Mouse (Mus musculus): ENCODE results near the gene Mtfmt. TPM values are rescaled to one million over a fixed set of nuclear protein-coding genes. Genes with fewer than 3 reads are reported as not detected.
A peak's percentile ranks its signal among the peaks of the same experiment; 100 is the strongest.

Mtfmt gene
- polyA plus RNA-seq, 1 experiment from 2014 or later = 15.3 TPM

DNA sequence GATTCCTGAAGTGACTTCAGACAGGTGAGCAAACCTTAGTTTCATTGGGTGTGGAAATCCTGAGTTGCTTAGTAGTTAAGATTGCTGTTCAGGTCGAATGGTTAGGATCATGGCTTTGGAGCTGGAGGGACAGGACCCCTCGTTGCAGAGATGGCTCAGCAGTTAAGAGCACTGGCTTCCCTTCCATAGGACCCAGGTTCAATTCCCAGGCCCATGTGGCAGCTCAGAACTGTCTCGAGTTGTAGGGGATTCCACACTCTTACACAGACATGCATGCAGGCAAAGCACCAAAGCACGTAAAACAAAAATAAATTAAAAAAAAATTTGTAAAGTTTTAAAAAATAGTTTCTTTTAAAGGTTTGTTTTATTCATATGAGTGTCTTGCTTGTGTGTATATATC, 371 bp upstream of the Mtfmt start:
- no peak overlapping the region for H3K4me3 ChIP-seq (ENCODE audit: low read depth, low read length)
- peaks cover 4% of the 10 kb centered on the region; the same call in 1 of the 2 replicates for H3K4me1 ChIP-seq (ENCODE audit: control insufficient read depth, insufficient read depth, low read length)
- no peaks in the 10 kb centered on the region for H3K36me3 ChIP-seq (ENCODE audit: control insufficient read depth, insufficient read depth, low read length)
- no peak overlapping the region for H3K4me2 ChIP-seq
- 75% methylated on average over 4 of the region's 4 CpGs for WGBS (ENCODE audit: insufficient replicate concordance)
- H3K9me3 ChIP-seq (replicated peaks; ENCODE audit: control insufficient read depth, low read length) = no peaks in the 10 kb centered on the region
- no peak overlapping the region for H3K27ac ChIP-seq (ENCODE audit: low read depth, low read length)
- ATAC-seq (replicated peaks; ENCODE audit: insufficient number of reproducible peaks, low FRiP score, low TSS enrichment) = 0 out of 2 replicates have a peak, but pooled peaks have one; percentile 7
- no peak overlapping the region for H3K9ac ChIP-seq (ENCODE audit: low read depth, low read length)
- H3K27me3 ChIP-seq (ENCODE audit: control insufficient read depth, insufficient read depth, low read length) = no peaks in the 10 kb centered on the region

DNA sequence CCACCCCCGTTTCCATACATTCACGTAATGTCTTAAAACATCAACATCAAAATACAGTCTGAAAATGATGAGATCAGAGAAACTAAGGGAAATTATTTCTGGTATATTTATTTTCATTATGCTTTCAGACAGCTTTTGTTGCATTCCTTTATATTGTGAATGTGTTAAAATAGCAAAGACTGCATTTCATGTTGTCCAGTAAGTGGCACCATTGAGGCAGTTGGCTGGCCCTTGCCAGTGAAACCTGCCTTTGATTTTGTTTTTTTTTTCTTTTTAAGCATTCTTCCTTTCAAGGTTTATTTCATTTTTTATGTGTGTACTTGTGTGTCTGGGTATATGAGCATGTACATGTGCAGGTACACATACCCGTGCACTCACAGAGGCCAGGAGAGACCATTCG, 9.1 kb downstream of the Mtfmt start:
- WGBS (ENCODE audit: insufficient replicate concordance) = 91% methylated on average over 4 of the region's 4 CpGs
- Histone ChIP-seq H3K36me3 (ENCODE audit: control insufficient read depth, insufficient read depth, low read length) (peaks cover 20% of the 10 kb centered on the region), H3K27ac (ENCODE audit: low read depth, low read length) (no peak overlapping the region), H3K9ac (ENCODE audit: low read depth, low read length) (no peak overlapping the region), H3K27me3 (ENCODE audit: control insufficient read depth, insufficient read depth, low read length) (no peaks in the 10 kb centered on the region), H3K9me3 (replicated peaks; ENCODE audit: control insufficient read depth, low read length) (no peaks in the 10 kb centered on the region), H3K4me2 (no peak overlapping the region), H3K4me3 (ENCODE audit: low read depth, low read length) (no peak overlapping the region), H3K4me1 (ENCODE audit: control insufficient read depth, insufficient read depth, low read length) (no peaks in the 10 kb centered on the region)
- no peak for ATAC-seq (replicated peaks; ENCODE audit: insufficient number of reproducible peaks, low FRiP score, low TSS enrichment)

DNA sequence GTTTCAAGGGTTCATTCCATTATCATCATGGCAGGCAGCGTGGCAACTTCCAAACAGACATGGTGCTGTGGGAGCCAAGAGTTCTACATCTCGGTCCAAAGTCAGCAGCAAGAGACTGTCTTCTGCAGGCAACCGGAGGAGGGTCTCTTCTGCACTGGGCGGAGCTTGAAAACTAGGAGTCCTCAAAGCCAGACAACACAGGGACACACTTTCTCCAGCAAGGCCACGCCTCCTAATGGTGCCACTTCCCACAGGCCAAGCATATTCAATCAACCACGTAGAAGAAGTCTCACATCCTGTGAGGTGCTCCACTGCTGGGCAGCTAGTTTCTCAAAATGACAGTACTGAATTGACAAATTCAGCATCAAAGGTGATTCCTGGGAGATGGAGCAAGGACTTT, 12.4 kb downstream of the Mtfmt start:
- H3K9me3 ChIP-seq (replicated peaks; ENCODE audit: control insufficient read depth, low read length) = no peaks in the 10 kb centered on the region
- H3K27ac ChIP-seq (ENCODE audit: low read depth, low read length) = no peak overlapping the region
- peaks cover 17% of the 10 kb centered on the region for H3K36me3 ChIP-seq (ENCODE audit: control insufficient read depth, insufficient read depth, low read length)
- ATAC-seq (replicated peaks; ENCODE audit: insufficient number of reproducible peaks, low FRiP score, low TSS enrichment) = no peak
- H3K4me1 ChIP-seq (ENCODE audit: control insufficient read depth, insufficient read depth, low read length) = no peaks in the 10 kb centered on the region
- H3K4me2 ChIP-seq = no peak overlapping the region
- H3K27me3 ChIP-seq (ENCODE audit: control insufficient read depth, insufficient read depth, low read length) = no peaks in the 10 kb centered on the region
- no peak overlapping the region for H3K4me3 ChIP-seq (ENCODE audit: low read depth, low read length)
- no peak overlapping the region for H3K9ac ChIP-seq (ENCODE audit: low read depth, low read length)
- WGBS (ENCODE audit: insufficient replicate concordance) = 87% methylated on average over 6 of the region's 6 CpGs

DNA sequence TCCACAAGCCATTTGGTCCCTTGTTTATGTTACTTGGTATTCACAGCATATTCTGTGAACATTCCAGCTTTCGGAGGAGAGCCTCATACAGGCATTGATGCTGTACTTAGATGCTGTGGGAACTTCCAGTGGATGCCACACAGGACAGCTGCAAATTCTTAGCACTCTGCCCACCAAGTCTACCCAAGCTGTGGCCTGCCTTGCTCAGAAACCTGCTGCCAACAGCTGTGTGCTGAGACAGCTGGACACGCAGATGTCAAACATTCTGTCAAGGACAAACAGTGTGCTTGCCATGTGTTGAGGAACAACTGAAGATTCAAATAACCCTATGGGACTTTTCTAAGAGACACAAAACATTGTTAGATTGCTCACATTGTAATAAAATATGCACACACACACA, 23.4 kb downstream of the Mtfmt start:
- Histone ChIP-seq H3K9ac (ENCODE audit: low read depth, low read length) (no peak overlapping the region), H3K4me3 (ENCODE audit: low read depth, low read length) (no peak overlapping the region), H3K27ac (ENCODE audit: low read depth, low read length) (no peak overlapping the region), H3K9me3 (replicated peaks; ENCODE audit: control insufficient read depth, low read length) (no peaks in the 10 kb centered on the region), H3K4me1 (ENCODE audit: control insufficient read depth, insufficient read depth, low read length) (peaks cover 14% of the 10 kb centered on the region), H3K36me3 (ENCODE audit: control insufficient read depth, insufficient read depth, low read length) (no peaks in the 10 kb centered on the region), H3K27me3 (ENCODE audit: control insufficient read depth, insufficient read depth, low read length) (no peaks in the 10 kb centered on the region), H3K4me2 (no peak overlapping the region)
- whole genome bisulfite sequencing (ENCODE audit: insufficient replicate concordance) = 83% methylated on average over 2 of the region's 2 CpGs
- no peak for ATAC-seq (replicated peaks; ENCODE audit: insufficient number of reproducible peaks, low FRiP score, low TSS enrichment)

DNA sequence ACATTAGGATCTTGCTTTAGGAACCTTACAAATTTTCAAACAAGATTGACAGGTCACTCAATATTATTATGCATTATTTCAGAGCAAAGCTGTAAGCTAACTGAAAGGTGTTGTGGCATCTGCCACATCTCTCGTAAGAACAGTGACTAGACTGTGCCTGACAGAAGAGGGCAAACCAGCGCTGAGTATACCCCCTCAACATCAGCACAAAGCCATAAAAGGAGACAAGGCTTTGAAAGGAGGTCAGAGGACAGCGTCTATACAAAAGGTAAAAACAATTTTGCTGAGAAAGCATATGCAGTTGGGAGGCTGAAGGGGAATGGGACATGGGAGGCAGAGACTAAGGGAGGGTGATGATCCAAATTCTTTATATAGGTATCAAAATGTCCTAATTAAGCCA, 24.6 kb downstream of the Mtfmt start:
- ATAC-seq (replicated peaks; ENCODE audit: insufficient number of reproducible peaks, low FRiP score, low TSS enrichment) = no peak
- H3K4me2 ChIP-seq = peak overlapping the region; percentile 78
- 54% methylated on average over 3 of the region's 3 CpGs for WGBS (ENCODE audit: insufficient replicate concordance)
- peaks cover 14% of the 10 kb centered on the region for H3K4me1 ChIP-seq (ENCODE audit: control insufficient read depth, insufficient read depth, low read length)
- peak overlapping the region; percentile 84 for H3K9ac ChIP-seq (ENCODE audit: low read depth, low read length)
- peak overlapping the region; percentile 87 for H3K4me3 ChIP-seq (ENCODE audit: low read depth, low read length)
- H3K36me3 ChIP-seq (ENCODE audit: control insufficient read depth, insufficient read depth, low read length) = no peaks in the 10 kb centered on the region
- H3K9me3 ChIP-seq (replicated peaks; ENCODE audit: control insufficient read depth, low read length) = no peaks in the 10 kb centered on the region
- peak overlapping the region; percentile 66; the same call in 1 of the 2 replicates for H3K27ac ChIP-seq (ENCODE audit: low read depth, low read length)
- no peaks in the 10 kb centered on the region for H3K27me3 ChIP-seq (ENCODE audit: control insufficient read depth, insufficient read depth, low read length)

DNA sequence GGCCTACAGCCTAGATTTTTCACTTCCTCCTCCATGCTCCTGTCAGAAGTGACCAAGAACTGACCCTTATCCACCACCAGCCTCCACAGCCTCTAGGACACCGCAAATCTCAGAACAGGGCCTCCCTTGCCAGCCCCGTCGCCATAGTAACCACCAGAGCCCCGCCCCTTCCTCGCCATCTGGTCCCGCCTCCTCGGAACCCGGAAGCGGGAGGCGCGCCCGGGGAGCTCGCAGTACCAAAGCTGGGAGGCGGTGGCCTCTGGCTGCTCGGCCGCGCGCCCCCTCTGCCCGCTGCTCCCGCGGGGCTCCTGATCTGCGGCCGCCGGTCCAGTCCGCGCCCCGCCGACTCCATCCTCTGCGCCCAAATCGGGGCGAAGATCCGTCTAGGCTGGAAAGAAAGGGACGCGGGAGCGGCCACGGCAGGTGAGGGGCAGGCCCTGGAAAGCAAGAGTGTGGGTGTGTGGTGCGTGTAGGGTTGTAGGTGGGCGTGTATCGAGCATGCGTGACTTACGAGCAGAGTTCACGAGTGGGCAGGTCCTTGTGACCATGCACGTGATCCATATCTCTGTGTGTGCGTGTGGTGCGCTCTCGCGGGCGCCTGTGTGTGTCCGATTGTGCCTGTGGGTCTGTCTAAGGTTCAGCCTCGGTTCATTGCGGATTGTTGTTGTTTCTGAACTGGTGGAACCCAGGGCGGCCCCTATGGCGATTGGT, 25.3 kb downstream of the Mtfmt start, which contains the start of gene Spg21:
Gene Spg21 (plus strand): TSS at position 216 of the 711 bp plus-strand sequence.
- under 1% methylated on average over 53 of the region's 53 CpGs for WGBS (ENCODE audit: insufficient replicate concordance)

DNA sequence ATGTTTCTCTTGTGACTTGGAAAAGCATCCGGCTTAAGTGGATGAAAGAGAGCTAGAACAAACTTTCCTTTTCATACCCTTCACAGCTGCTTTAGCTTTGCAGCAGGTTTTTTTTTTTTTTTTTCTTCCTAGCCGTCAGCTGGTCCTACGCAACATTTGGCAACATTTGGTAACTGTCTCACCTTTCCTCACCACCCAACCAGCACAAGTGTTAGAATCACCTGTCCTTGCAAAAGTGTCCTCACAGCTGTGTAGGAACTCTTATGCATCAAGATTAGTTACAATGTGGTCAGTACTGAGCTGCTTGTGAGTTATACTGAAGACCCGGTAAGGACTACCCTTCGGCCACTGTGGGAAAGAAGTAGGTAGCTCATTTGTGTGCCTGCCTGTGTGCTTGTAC, 27.0 kb downstream of the Mtfmt start:
- no peak overlapping the region for H3K9ac ChIP-seq (ENCODE audit: low read depth, low read length)
- peaks cover 14% of the 10 kb centered on the region for H3K4me1 ChIP-seq (ENCODE audit: control insufficient read depth, insufficient read depth, low read length)
- no peaks in the 10 kb centered on the region for H3K9me3 ChIP-seq (replicated peaks; ENCODE audit: control insufficient read depth, low read length)
- H3K27ac ChIP-seq (ENCODE audit: low read depth, low read length) = no peak overlapping the region
- no peak for ATAC-seq (replicated peaks; ENCODE audit: insufficient number of reproducible peaks, low FRiP score, low TSS enrichment)
- peak overlapping the region; percentile 6; the same call in 1 of the 2 replicates for H3K4me2 ChIP-seq
- no peaks in the 10 kb centered on the region for H3K27me3 ChIP-seq (ENCODE audit: control insufficient read depth, insufficient read depth, low read length)
- 65% methylated on average over 5 of the region's 5 CpGs for WGBS (ENCODE audit: insufficient replicate concordance)
- peaks cover 4% of the 10 kb centered on the region; the same call in 1 of the 2 replicates for H3K36me3 ChIP-seq (ENCODE audit: control insufficient read depth, insufficient read depth, low read length)
- no peak overlapping the region for H3K4me3 ChIP-seq (ENCODE audit: low read depth, low read length)

More for the DNA sequence above, 25.3 kb downstream of the Mtfmt start, which contains the start of gene Spg21:
- Histone ChIP-seq H3K9me3 (replicated peaks; ENCODE audit: control insufficient read depth, low read length) (no peaks in the 10 kb centered on the region), H3K4me3 (ENCODE audit: low read depth, low read length) (peak within 1 kb of the TSS; percentile 87), H3K4me2 (peak within 1 kb of the TSS; percentile 78), H3K9ac (ENCODE audit: low read depth, low read length) (peak within 1 kb of the TSS; percentile 84), H3K36me3 (ENCODE audit: control insufficient read depth, insufficient read depth, low read length) (peaks cover under 1% of the 10 kb centered on the region; the same call in 1 of the 2 replicates), H3K27ac (ENCODE audit: low read depth, low read length) (peak within 1 kb of the TSS; percentile 72), H3K4me1 (ENCODE audit: control insufficient read depth, insufficient read depth, low read length) (peaks cover 14% of the 10 kb centered on the region), H3K27me3 (ENCODE audit: control insufficient read depth, insufficient read depth, low read length) (no peaks in the 10 kb centered on the region)
- peak; percentile 91 for ATAC-seq (replicated peaks; ENCODE audit: insufficient number of reproducible peaks, low FRiP score, low TSS enrichment)

DNA sequence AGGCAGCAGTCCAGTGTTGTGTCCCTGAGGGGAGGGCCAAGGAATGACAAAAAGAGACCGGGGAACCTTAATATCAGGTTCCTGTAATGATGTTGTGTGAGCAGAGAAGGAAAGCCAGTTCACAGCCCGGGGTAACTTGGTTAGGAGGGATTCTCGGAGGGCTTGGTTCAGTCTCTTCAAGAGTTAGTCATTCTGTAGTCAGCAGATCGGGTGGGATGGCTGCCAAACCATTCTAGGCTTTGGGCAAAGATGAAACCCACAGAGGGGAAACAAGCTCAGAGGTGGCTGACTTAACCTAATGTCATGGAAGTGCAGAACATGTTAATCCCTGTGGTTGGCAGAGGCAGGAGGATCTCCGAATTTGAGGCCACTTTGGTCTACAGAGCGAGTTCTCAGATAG, 28.6 kb downstream of the Mtfmt start:
- ATAC-seq (replicated peaks; ENCODE audit: insufficient number of reproducible peaks, low FRiP score, low TSS enrichment) = no peak
- no peak overlapping the region for H3K9ac ChIP-seq (ENCODE audit: low read depth, low read length)
- no peaks in the 10 kb centered on the region for H3K27me3 ChIP-seq (ENCODE audit: control insufficient read depth, insufficient read depth, low read length)
- H3K27ac ChIP-seq (ENCODE audit: low read depth, low read length) = no peak overlapping the region
- peaks cover 4% of the 10 kb centered on the region; the same call in 1 of the 2 replicates for H3K36me3 ChIP-seq (ENCODE audit: control insufficient read depth, insufficient read depth, low read length)
- H3K9me3 ChIP-seq (replicated peaks; ENCODE audit: control insufficient read depth, low read length) = no peaks in the 10 kb centered on the region
- 87% methylated on average over 6 of the region's 6 CpGs for WGBS (ENCODE audit: insufficient replicate concordance)
- H3K4me1 ChIP-seq (ENCODE audit: control insufficient read depth, insufficient read depth, low read length) = peaks cover 14% of the 10 kb centered on the region
- no peak overlapping the region for H3K4me3 ChIP-seq (ENCODE audit: low read depth, low read length)
- no peak overlapping the region for H3K4me2 ChIP-seq

DNA sequence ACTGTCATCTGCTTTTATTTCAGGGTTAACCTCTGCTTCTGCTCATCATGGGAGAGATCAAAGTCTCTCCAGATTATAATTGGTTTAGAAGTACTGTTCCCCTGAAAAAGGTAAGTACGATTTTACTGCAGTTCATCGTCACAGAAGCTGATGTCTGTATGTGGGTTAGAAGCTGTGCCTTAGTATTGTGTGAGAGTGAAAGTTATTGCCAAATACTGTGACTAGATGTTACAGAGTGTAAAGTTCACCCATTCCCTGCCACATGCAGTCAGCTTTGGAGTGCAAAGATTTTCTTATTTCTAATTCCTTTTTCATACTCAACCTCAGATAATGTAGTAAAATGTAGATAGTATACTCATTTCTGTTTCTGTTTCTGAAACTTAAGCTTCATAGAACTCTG, 29.7 kb downstream of the Mtfmt start:
- 91% methylated on average over 2 of the region's 2 CpGs for WGBS (ENCODE audit: insufficient replicate concordance)
- no peak for ATAC-seq (replicated peaks; ENCODE audit: insufficient number of reproducible peaks, low FRiP score, low TSS enrichment)
- Histone ChIP-seq H3K4me3 (ENCODE audit: low read depth, low read length) (no peak overlapping the region), H3K9ac (ENCODE audit: low read depth, low read length) (no peak overlapping the region), H3K27me3 (ENCODE audit: control insufficient read depth, insufficient read depth, low read length) (no peaks in the 10 kb centered on the region), H3K4me1 (ENCODE audit: control insufficient read depth, insufficient read depth, low read length) (peaks cover 13% of the 10 kb centered on the region), H3K9me3 (replicated peaks; ENCODE audit: control insufficient read depth, low read length) (no peaks in the 10 kb centered on the region), H3K36me3 (ENCODE audit: control insufficient read depth, insufficient read depth, low read length) (peaks cover 4% of the 10 kb centered on the region), H3K27ac (ENCODE audit: low read depth, low read length) (no peak overlapping the region), H3K4me2 (no peak overlapping the region)

All from heart, embryonic 11.5 days (tissue).